Mouse (Mus musculus): ENCODE data around the gene Ttll12. TPM values are rescaled to one million over a fixed set of nuclear protein-coding genes. Genes with fewer than 3 reads are reported as not detected.

The Ttll12 gene
- total and polyA plus RNA-seq, 3 experiments, result 21.9 to 40.0 (median 31.1) TPM

- no peaks in the 10 kb centered on the region for H3K9me3 ChIP-seq (replicated peaks; ENCODE audit: low read length)
- no peaks in the 10 kb centered on the region for H3K27me3 ChIP-seq (replicated peaks)
- in situ Hi-C loops (cut with MboI; ENCODE audit: low pct_ligation_motif_present, low pct_unique_long_range_greater_than_20kb, low sequenced_read_pairs), result no loop called here
- H3K4me1 ChIP-seq (ENCODE audit: control insufficient read depth in 1 of 2, insufficient read depth in 2 of 2), result peaks cover 0 to 17% of the 10 kb centered on the region in 2 experiments; a peak in 1 of 4 replicates
- H3K27ac ChIP-seq (ENCODE audit: insufficient read depth, low read depth), result no peak overlapping the region
- TF ChIP-seq MXI1 (IDR thresholded peaks at IDR 0.05; ENCODE audit: low read depth, low read length), result no peak
- TF ChIP-seq E2F4 (IDR thresholded peaks at IDR 0.05; ENCODE audit: insufficient replicate concordance, low read depth, low read length), result no peak
- TF ChIP-seq NRF1 (IDR thresholded peaks at IDR 0.05; ENCODE audit: low read depth, low read length), result no peak
- TF ChIP-seq KAT2A (IDR thresholded peaks at IDR 0.05; ENCODE audit: insufficient replicate concordance, low read length), result no peak
- no peak for TF ChIP-seq EP300 (IDR thresholded peaks at IDR 0.05; ENCODE audit: low read length)
- TF ChIP-seq POLR2AphosphoS2 (IDR thresholded peaks at IDR 0.05; ENCODE audit: low read depth, low read length), result no peak
- no peak for TF ChIP-seq POLR2A (IDR thresholded peaks at IDR 0.05; ENCODE audit: low read depth, low read length)
- no peak overlapping the region for H3K4me3 ChIP-seq (replicated peaks in 1 of 3; ENCODE audit: low read depth in 2 of 3, low read length in 2 of 3, poor library complexity in 1 of 3)
- H3K9ac ChIP-seq (ENCODE audit: insufficient read depth, low read depth), result no peak overlapping the region
- H3K79me2 ChIP-seq (replicated peaks; ENCODE audit: control insufficient read depth, extremely low read depth, insufficient read depth, poor library complexity, severe bottlenecking), result no peaks in the 10 kb centered on the region
- dilution Hi-C loops (cut with MboI; ENCODE audit: extremely low pct_ligation_motif_present, extremely low pct_unique_long_range_greater_than_20kb, low sequenced_read_pairs), result no loop called here
- DNase-seq (ENCODE audit: extremely low read depth), result no peak
- no peak overlapping the region for H3K4me2 ChIP-seq (ENCODE audit: insufficient read depth, low read depth, poor library complexity, severe bottlenecking)
- peaks cover 33 to 49% of the 10 kb centered on the region in 2 experiments for H3K36me3 ChIP-seq (replicated peaks in 1 of 2; ENCODE audit: control insufficient read depth in 1 of 2, insufficient read depth in 1 of 2, low read length in 1 of 2)
Observed at GRCm38 (mm10) chr15:83571636-83572035, 23.3 kb downstream of the Ttll12 start.

DNA sequence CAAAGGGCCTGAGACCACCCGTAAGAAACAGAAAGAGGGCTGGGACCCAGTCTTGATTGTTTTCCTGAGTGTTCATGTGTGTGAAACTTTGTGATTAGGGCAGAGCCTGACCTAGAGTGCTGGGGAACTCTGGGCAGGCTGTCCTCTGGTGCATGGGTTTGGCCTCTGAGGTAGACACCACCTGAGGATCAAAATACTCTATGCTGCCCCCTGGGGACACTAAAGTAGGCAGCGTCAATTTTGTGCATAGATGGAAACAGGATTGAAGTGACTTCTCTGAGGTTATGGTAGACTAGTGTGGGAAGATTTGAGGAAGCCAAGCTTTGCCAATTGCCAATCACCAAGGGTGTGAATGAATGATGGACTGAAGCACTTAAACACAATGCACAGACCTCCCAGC lies 24.3 kb downstream of the Ttll12 start:
- Histone ChIP-seq H3K4me1 (ENCODE audit: control insufficient read depth in 1 of 2, insufficient read depth in 2 of 2) (peaks cover 0 to 17% of the 10 kb centered on the region in 2 experiments; a peak in 1 of 4 replicates), H3K27ac (ENCODE audit: insufficient read depth, low read depth) (no peak overlapping the region), H3K36me3 (replicated peaks in 1 of 2; ENCODE audit: control insufficient read depth in 1 of 2, insufficient read depth in 1 of 2, low read length in 1 of 2) (peaks cover 23 to 39% of the 10 kb centered on the region in 2 experiments), H3K4me3 (replicated peaks in 1 of 3; ENCODE audit: low read depth in 2 of 3, low read length in 2 of 3, poor library complexity in 1 of 3) (no peak overlapping the region), H3K4me2 (ENCODE audit: insufficient read depth, low read depth, poor library complexity, severe bottlenecking) (no peak overlapping the region), H3K9ac (ENCODE audit: insufficient read depth, low read depth) (no peak overlapping the region), H3K27me3 (replicated peaks) (no peaks in the 10 kb centered on the region), H3K79me2 (replicated peaks; ENCODE audit: control insufficient read depth, extremely low read depth, insufficient read depth, poor library complexity, severe bottlenecking) (no peaks in the 10 kb centered on the region), H3K9me3 (replicated peaks; ENCODE audit: low read length) (no peaks in the 10 kb centered on the region)
- dilution Hi-C loops (cut with MboI; ENCODE audit: extremely low pct_ligation_motif_present, extremely low pct_unique_long_range_greater_than_20kb, low sequenced_read_pairs) (no loop called here), in situ Hi-C loops (cut with MboI; ENCODE audit: low pct_ligation_motif_present, low pct_unique_long_range_greater_than_20kb, low sequenced_read_pairs) (no loop called here)
- peak; percentile 44 for DNase-seq (ENCODE audit: extremely low read depth)
- TF ChIP-seq CTCF (conservative IDR thresholded peaks at IDR 0.05 in 1 of 2, IDR thresholded peaks at IDR 0.05 in 1 of 2; ENCODE audit: low read depth in 2 of 2, low read length in 2 of 2), result peak; percentile 15 to 67; a peak in 2 of 4 replicates
- no peak for TF ChIP-seq TBP (conservative IDR thresholded peaks at IDR 0.05; ENCODE audit: low read depth, low read length)
- peak; percentile 36 for TF ChIP-seq RAD21 (IDR thresholded peaks at IDR 0.05; ENCODE audit: low read depth, low read length)
- no peak for TF ChIP-seq E2F4 (IDR thresholded peaks at IDR 0.05; ENCODE audit: insufficient replicate concordance, low read depth, low read length)
- TF ChIP-seq SMC3 (IDR thresholded peaks at IDR 0.05; ENCODE audit: low read depth, low read length), result peak; percentile 58
- no peak for TF ChIP-seq POLR2A (IDR thresholded peaks at IDR 0.05; ENCODE audit: low read depth, low read length)
- no peak for TF ChIP-seq RCOR1 (conservative IDR thresholded peaks at IDR 0.05; ENCODE audit: low read depth, low read length)
- TF ChIP-seq JUN (IDR thresholded peaks at IDR 0.05; ENCODE audit: insufficient read depth, low read depth, low read length), result no peak
- TF ChIP-seq GABPA (IDR thresholded peaks at IDR 0.05; ENCODE audit: insufficient replicate concordance, low read depth, low read length), result no peak
- TF ChIP-seq SIN3A (IDR thresholded peaks at IDR 0.05; ENCODE audit: low read length), result no peak
- TF ChIP-seq PAX5 (IDR thresholded peaks at IDR 0.05; ENCODE audit: low read length), result no peak
